Mouse (Mus musculus): ENCODE measurements around the gene 1700013G24Rik. TPM values are rescaled to one million over a fixed set of nuclear protein-coding genes. Genes with fewer than 3 reads are reported as not detected.

1700013G24Rik gene
- total RNA-seq, 2 experiments from 2014 or later = not detected

DNA sequence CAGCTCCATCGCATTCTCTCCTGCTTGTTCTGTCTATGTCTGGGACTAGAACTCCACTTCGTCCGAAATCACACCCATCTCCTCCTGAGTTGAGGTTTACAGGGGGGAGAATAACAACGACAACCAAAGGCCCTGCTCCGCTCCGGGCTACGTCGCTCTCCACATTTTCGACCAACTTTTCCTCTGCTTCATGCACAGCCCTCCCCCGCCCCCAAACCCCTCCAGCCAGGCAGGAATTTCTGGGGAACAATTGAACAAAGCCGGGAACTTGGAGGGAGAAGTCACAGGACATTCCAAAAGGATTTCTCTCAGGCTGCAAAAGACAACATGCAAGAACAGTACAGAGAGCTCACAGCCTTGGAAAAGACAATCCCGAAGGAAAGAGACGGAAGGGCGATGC is 7.6 kb downstream of the 1700013G24Rik start:
- no peak overlapping the region for H3K27ac ChIP-seq
- intact Hi-C loops (cut with DNase I) = no loop called here
- no peak for TF ChIP-seq CTCF (IDR thresholded peaks at IDR 0.05)
- no peak overlapping the region for H3K4me3 ChIP-seq
- DNase-seq (ENCODE audit: extremely low spot score in 1 of 2, low spot score in 2 of 2) = no peak

DNA sequence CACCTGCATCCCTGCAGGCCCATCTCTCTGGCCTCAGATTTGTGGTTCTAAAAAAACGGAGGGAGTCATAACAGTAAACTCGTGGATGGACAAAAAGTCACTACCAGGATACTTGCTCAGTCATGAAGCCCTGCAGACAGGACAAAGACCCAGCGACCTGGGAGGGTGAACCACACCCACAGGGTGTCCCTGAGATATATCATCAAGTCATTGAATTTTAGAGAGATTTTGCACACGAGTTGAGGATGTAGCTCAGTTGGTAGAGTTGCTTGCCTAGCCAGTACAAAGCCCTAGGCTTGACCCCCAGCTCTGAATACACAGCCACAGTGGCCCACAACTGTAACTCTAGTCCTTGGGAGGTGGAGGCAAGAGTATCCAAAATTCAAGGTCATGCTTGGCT is 8.1 kb downstream of the 1700013G24Rik start:
- TF ChIP-seq CTCF (IDR thresholded peaks at IDR 0.05) = no peak
- DNase-seq (ENCODE audit: extremely low spot score in 1 of 2, low spot score in 2 of 2) = no peak
- Histone ChIP-seq H3K4me3 (no peak overlapping the region), H3K27ac (no peak overlapping the region)
- intact Hi-C loops (cut with DNase I) = no loop called here

DNA sequence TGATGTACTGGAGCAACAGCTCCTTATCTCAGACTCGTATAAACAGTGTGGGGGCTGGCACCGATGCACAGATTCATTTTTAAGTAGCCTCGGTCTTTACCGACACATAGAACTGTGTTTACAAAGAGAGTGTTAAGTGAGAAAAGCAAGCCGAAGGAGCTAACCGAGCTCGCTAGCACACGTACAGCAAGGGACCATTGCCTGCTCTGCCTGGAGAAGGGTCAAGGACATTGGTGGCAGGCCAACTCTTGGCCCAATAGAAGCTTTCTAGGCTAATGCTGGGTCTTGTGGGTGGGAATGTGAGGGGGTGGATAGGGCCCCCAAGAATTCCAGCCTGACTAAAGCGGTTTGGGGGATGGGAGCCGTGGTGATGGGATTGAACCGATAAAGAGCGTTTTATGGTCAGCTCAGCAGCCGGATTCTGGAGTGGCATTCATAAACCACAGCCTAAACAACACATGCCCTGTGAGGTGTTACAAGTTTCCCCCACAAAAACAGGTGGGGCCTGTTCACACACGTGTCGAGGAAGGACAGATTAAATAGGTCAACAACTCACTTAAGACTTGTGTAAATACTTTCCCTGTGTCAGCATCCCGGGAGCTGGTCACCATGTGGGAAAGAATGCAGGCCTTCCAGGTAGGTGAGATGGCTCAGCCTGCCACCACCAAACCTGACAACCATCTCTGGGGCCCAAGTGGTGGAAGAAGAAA is 9.1 kb downstream of the 1700013G24Rik start:
- TF ChIP-seq CTCF (IDR thresholded peaks at IDR 0.05) = no peak
- DNase-seq (ENCODE audit: extremely low spot score in 1 of 2, low spot score in 2 of 2) = no peak
- intact Hi-C loops (cut with DNase I) = no loop called here
- Histone ChIP-seq H3K27ac (no peak overlapping the region), H3K4me3 (no peak overlapping the region)

DNA sequence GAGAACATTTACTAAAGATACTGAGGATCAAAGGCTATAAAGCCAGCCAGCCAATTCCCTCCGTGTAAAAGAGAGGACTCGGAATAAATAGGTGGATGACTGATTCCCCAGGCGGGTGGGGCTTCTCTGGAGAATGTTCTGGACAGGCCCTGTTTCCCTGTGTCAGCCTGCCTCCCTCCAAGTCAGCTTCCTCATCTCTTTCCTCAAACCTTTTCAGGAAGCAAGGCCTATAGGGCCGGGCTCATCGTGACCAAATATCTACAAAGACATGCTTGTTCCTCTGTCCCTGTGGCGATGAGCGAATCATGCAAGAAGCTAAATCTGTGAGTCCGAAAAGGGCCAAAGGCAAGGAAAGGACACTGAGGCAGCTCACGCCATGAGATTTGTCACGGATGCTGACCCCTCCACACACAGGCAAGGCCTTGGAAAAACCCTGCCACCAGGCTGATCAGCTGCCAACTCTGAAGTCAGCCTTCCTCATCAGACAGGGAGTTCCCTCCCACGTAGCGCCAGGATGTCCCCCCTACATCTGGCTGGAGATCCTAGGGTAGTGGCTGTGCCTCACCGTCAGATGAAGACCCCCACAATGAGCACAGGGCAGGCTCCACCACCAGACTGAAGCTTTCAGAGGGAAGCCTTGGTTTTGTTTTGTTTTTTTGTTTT is 12.2 kb downstream of the 1700013G24Rik start:
- intact Hi-C loops (cut with DNase I) = no loop called here
- H3K4me3 ChIP-seq = no peak overlapping the region
- TF ChIP-seq CTCF (IDR thresholded peaks at IDR 0.05) = no peak
- no peak overlapping the region for H3K27ac ChIP-seq
- no peak for DNase-seq (ENCODE audit: extremely low spot score in 1 of 2, low spot score in 2 of 2)

DNA sequence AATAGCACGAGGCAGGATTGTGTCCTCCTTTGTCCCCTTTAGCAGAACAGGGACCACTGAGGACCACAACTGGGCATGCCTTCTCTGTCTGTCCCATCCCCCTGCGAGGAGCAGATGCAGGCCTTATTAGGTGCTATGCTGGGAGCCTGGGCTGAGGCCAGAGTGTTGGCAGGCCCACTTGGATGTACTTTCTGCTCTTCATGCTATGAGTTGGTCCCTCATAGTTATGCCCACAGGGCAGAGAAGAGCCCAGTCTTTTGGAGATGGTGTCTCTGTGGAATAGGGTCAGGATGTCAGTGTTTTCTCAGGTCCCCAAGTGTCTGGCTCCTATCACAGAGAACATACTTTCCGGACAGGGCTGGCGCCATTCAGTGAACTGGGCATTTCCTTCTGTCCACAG is 13.9 kb downstream of the 1700013G24Rik start:
- no peak for TF ChIP-seq CTCF (IDR thresholded peaks at IDR 0.05)
- intact Hi-C loops (cut with DNase I) = no loop called here
- Histone ChIP-seq H3K4me3 (no peak overlapping the region), H3K27ac (no peak overlapping the region)
- DNase-seq (ENCODE audit: extremely low spot score in 1 of 2, low spot score in 2 of 2) = no peak

DNA sequence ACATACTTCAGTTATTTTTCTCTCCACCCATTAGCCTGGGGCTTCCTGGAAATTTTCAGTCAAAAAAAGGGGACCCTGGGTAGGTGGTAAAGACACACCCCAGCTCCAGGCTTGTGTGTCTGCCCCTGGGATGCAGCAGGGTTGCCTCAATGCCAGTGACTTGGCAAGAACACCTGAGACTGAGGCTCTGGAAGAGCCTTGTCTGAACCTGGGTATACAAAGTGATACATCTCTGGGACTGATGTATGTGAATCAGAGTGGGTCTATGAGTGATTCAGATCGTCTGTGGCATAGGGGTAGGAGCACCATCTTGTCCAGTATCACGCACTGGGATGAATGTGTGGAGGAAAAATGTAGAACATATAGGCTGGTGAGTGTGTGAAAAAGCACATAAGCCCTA is 14.4 kb downstream of the 1700013G24Rik start:
- DNase-seq (ENCODE audit: extremely low spot score in 1 of 2, low spot score in 2 of 2) = no peak
- Histone ChIP-seq H3K4me3 (no peak overlapping the region), H3K27ac (no peak overlapping the region)
- intact Hi-C loops (cut with DNase I) = no loop called here
- no peak for TF ChIP-seq CTCF (IDR thresholded peaks at IDR 0.05)

DNA sequence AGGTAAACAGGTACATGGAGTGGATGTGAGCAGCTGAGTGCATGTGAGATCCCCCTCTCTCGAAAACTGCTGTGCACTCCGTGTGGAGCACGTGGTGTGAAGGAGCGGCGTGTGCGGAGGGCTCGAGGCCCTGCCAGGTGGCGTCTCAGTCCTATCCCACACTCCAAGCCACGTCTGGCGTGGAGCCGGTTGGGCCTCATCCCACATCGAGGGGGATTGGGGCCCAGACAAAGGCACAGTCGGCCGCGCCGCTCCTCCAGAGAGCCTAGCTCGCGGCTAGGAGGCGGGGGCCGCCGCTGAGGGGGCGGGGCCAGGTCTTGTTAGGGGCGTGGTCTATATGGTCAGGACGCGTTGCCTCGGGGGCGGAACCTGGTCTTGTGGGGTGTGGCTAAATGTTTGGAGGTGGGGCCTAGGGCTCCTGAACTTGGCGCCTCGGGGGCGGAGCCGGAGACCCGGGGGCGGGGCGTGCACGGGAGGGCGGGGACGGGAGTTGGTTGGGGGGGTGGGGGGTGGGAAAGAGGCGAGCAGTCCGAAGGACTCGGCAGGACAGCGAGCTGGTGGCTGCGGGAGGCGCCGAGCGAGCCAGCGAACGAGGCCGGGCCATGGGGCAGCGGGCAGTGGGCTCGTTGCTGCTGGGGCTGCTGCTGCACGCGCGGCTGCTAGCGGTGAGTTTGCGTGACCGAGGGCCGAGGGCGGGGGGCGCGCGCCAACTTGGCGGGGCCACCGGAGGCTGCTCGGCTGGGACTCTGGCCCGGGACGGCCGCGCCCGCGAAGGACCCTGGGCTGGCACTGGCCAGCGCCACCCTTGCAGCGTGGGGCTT is 15.4 kb downstream of the 1700013G24Rik start, which contains the start of gene Hspg2:
TSS of gene Hspg2 (plus strand) at position 510 of the 821 bp plus-strand sequence.
- Histone ChIP-seq H3K27ac (no peak within 1 kb of the TSS), H3K4me3 (peak within 1 kb of the TSS; percentile 56)
- DNase-seq (ENCODE audit: extremely low spot score in 1 of 2, low spot score in 2 of 2) = peak; percentile 78 to 79
- intact Hi-C loops (cut with DNase I) = no loop called here
- no peak for TF ChIP-seq CTCF (IDR thresholded peaks at IDR 0.05)

DNA sequence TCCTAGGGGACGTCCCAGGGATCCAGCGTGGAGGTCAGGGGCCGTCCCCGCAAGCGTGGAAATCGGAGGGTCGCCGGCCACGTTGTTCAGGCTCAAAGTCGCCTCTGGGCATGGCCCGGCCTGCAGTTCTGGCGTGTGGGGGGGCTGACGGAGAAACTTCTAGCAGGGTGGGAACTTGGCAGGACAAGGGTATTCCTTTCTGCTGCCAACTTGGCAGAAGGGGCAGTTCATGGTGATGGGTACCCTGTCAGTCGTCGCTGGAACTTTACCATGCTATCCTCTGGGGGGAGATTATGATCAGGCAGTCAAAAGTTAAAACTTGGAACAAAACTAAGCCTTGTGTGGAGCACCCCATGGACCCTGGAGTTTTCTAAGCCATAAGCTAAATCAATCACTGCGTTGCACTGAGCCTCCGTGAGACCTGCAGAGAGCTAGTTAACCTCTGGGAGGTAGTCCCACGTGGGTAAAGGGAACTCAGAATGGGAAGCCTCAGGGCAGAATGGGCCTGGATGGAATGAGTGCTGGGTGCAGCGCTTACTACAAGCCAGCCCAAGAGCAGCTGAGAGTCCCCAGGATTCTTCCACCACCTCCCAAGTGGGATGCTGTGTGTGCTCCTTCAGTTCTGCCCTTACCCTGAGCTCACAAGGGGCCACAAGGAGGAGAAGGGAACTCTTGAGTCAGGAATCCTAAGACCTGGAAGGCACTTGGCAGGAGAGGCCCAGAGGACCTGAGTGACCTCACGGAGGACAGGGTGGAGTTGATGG is 16.2 kb downstream of the 1700013G24Rik start:
- intact Hi-C loops (cut with DNase I) = no loop called here
- Histone ChIP-seq H3K4me3 (peak overlapping the region; percentile 56), H3K27ac (no peak overlapping the region)
- no peak for TF ChIP-seq CTCF (IDR thresholded peaks at IDR 0.05)
- no peak for DNase-seq (ENCODE audit: extremely low spot score in 1 of 2, low spot score in 2 of 2)

DNA sequence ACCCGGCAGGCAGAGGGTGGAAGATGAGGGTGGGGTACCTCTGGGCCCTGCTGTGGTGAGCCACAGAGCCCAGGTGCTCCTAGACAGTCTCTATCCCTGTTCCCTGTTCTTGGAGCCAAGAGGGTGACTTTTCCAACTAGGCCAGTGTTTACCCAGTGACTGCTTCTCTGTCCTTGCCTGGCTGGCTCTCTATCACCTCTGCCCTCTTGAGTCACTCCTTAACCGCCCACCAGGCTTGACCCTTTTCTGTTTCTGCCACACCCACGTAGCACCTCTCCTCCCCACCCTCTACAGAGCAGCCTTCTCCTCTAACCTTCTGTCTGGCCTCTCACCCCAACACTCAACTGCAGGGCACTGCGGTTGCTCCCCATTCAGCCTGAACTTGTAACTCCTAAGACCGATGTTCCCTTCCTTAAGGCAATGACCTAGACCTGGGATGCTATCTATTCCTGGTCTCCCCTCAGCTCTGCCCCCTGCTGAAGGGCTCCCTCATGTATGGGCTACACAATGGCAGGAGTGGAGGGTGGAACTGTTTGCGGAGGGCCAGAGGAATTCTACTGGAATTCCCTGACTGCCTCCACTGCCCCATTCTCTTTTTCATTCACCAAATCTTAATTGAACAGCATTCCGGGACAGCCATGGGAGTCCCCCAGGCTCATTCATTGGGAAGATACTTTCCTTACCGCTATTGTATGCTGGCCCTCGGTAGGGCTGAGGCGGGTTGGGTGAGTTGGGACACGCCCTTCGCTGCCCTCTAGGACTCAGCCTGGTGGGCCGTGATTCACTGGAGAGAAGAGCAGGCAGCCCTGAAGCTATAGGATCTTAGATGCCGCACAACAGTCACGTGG is 17.0 kb downstream of the 1700013G24Rik start:
- intact Hi-C loops (cut with DNase I) = no loop called here
- Histone ChIP-seq H3K4me3 (peak overlapping the region; percentile 56; the same call in 1 of the 2 replicates), H3K27ac (no peak overlapping the region)
- no peak for TF ChIP-seq CTCF (IDR thresholded peaks at IDR 0.05)
- no peak for DNase-seq (ENCODE audit: extremely low spot score in 1 of 2, low spot score in 2 of 2)

DNA sequence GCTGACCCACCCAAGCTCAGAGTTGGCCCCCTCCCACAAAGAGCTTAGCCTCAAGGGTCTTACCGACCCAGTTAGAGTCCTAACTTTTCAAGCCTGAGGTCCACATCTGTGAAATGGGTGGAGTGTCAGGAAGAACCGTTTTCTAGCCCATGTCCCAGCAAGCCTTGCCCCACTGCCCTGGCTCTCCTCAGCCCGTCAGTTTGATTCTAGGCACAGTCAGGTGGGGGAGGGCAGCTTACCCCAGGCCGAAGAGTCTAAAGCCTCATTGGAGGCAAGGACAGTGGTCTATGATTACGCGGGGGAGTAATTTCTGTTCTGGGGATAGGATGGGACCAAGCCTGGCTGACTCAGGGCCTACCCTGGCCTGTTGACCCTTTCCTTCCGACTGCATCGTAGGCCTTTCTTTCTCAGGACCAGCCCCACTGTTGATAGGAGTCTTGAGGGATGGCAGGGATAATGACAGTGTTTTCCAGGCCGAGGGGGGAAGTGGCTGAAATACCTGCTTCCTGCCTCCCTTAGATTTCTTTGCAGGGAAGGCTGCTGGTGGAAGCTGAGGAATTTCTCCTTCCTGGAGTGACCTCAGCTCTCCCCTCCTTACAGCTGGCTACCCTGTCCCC is 17.7 kb downstream of the 1700013G24Rik start:
- Histone ChIP-seq H3K4me3 (no peak overlapping the region), H3K27ac (no peak overlapping the region)
- TF ChIP-seq CTCF (IDR thresholded peaks at IDR 0.05) = no peak
- intact Hi-C loops (cut with DNase I) = no loop called here
- DNase-seq (ENCODE audit: extremely low spot score in 1 of 2, low spot score in 2 of 2) = no peak
